Mouse (Mus musculus) cerebellum, adult 9-10 months (tissue): ENCODE measurements around the gene Vmn1r232.

Experiments used
- DNase-seq: peaks from one replicate; pipeline ENCODE4 v3.0.0; 2022

The Vmn1r232 gene

DNA sequence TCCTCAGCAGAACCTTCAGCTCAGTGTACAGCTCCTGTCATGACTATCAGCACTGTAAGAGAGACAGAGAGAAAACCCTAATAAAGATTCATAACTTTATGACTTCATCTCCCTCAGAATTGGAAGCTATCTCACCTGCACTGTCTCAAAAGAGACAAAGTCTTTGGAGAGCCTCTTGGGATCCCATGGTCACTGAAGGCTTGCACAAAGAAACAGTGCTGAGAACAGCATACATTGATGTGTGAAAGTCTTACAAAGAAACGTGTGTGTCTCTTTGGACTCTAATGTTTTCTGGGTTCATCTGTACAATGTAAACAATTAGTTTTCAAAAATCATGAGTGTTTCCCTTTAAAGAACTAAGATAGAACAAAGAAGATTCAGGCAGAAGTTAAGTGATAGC is at the start of gene Vmn1r232:
Vmn1r232 (minus strand) TSS at position 101 of the 400 bp plus-strand sequence.
- DNase-seq = no peak

DNA sequence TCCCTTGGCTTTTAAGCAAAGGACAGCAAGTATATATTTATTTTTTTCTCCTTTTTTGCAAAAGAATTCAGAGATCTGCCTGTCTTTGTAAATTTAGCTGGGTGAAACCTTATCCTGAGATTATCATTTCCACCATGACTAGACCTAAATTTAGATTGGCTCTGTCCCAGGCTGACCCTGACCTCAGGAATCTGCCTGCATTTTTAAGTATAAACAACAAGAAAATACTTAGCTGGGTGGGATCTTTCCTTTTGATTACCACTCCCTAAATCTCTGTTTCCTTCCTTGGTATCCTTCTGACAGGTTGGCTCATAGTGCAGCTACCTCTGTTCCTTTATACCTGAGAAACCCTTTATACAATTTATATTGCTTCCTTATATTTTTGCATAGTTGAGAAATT is 47.2 kb upstream of the Vmn1r232 start:
- DNase-seq = no peak

- no peak for DNase-seq
Measured at GRCm38 (mm10) chr17:20965421-20965820, 45.9 kb upstream of the Vmn1r232 start.

DNA sequence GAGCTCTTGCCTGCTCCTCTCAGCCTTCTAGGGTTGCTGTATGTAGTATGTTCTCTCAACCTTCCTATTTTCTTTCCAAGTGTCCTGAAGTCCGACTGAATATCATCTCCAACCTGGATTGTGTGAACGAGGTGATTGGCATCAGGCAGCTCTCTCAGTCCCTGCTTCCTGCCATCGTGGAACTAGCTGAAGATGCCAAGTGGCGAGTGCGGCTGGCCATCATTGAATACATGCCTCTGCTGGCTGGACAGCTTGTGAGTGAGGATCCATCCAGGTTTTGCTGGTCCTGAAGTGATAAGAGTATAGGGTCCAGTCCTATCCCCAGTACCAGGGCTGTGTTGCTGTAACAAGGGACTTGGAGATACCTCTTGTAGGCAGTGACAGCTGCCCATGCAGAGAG is 40.9 kb upstream of the Vmn1r232 start:
- DNase-seq = no peak

DNA sequence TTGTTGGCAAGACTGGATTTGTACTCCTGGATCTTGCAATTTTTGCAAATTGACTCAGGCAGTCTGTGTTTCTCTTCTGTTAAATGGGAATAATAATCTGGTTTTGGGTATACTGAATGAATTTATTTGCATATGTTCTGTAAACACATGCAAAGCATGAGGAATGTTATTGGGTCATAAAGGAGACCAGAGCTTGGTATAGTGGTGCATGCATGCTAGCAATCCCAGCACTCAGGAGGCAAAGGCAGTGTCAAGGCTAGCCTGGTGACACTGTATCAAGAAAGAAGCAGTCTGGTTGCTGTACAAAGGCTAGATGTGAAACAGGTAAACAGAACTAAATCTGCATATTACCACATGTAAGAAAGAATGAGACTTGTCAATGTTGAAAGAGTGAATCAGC is 27.1 kb upstream of the Vmn1r232 start:
- DNase-seq = no peak

GRCm38 (mm10) chr17:20946026-20946565 is 26.6 kb upstream of the Vmn1r232 start:
- DNase-seq = no peak

DNA sequence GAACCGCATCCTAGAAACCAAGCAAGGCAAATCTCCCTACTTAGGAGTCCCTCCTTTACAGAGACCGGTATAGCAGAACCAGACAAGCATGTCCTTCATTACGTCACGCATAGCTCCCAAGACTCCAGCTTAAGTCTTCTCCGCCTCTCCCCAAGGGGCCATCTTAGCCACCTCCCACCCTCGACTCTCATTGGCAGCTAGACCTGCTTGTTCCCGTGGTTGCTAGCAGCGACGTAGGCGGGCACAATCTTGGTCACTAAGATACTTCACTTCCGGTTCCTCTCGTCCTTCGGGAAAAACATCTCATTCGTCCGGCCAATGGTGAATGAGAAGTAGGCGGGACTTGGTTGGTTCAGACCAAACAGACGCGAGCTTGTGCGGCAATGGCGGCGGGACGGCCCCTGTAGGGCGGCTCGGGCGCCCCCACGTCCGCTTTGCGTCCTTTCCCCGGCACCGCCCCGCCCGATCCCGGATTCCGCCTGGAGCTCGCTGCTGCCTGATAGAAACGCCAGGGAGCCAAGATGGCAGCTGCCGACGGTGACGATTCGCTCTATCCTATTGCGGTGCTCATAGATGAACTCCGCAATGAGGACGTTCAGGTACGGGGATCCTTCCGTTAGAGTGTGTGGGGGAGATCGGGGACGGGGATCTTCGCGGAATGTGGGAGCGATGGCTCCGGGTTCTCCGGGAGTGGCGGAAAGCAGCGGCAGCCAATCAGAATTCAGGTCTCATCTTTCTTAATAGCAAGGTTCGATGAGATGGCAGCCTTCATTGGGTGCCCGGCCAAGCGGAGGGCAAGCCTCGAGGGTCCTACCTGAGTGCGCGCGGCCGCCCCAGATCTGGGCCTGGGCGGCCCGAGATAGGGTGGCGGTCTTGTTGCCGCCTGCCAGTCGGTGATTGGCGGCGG is 25.7 kb upstream of the Vmn1r232 start, which contains the start of gene Ppp2r1a:
Ppp2r1a (plus strand) TSS at position 327 of the 907 bp plus-strand sequence.
- peak; percentile 100 for DNase-seq

DNA sequence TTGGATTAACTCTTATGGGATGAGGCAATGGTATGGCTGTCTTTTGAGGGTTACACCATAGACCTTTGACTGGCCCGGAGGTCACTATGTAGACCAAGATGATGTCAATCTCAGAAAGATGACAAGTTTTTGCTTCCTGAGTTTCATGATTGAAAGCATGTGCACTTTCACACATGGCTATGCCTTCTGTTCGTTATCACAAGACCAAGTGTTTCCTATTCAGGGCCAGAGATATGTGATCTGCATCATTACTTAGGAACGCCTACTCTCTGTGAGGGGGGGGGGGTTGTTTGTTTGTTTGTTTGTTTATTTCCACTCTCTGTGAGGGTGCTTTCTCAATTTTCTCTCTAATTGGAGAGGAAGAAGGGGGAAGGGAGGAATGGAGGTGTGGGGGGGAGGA is 24.7 kb upstream of the Vmn1r232 start:
- DNase-seq = no peak

GRCm38 (mm10) chr17:20904991-20905390 is 14.5 kb downstream of the Vmn1r232 start, which contains the start of gene Vmn1r231:
TSS of gene Vmn1r231 (minus strand) at chr17:20905091.
- no peak for DNase-seq
